Mouse (Mus musculus) cortical plate, adult 2 months (tissue): ENCODE data around the gene Msl1. TPM values are rescaled to one million over a fixed set of nuclear protein-coding genes. Genes with fewer than 3 reads are reported as not detected.

Experiments
- H3K27ac ChIP-seq: fragments of 200-500 bp; 2 replicates; pipeline ENCODE4 v1.5.1; 2012; ENCODE audit warnings: low read length, control low read depth, inconsistent platforms; ENCODE audit not compliant: insufficient read depth
- H3K4me1 ChIP-seq: fragments of 200-500 bp; 2 replicates; pipeline ENCODE4 v1.6.1; 2011; ENCODE audit warnings: low read length; ENCODE audit not compliant: control insufficient read depth, insufficient read depth
- H3K4me3 ChIP-seq: fragments of 200-500 bp; 2 replicates; pipeline ENCODE4 v1.5.1; 2011; ENCODE audit warnings: mild to moderate bottlenecking, low read length, control low read depth; ENCODE audit not compliant: insufficient read depth
- CTCF ChIP-seq: fragments of 200-500 bp; IDR thresholded peaks from 2 replicates; pipeline ENCODE4 v1.5.1; 2011; ENCODE audit warnings: mild to moderate bottlenecking, control low read depth, low read length; ENCODE audit not compliant: insufficient read depth; ENCODE audit errors: extremely low read depth
- POLR2A ChIP-seq: fragments of 200-500 bp; IDR thresholded peaks from 2 replicates; pipeline ENCODE4 v1.6.1; 2011; ENCODE audit warnings: mild to moderate bottlenecking, low read length, control low read depth; ENCODE audit not compliant: insufficient read depth; ENCODE audit errors: extremely low read depth
- polyA plus RNA-seq: library from polyadenylated mRNA; depleted of rRNA; stranded (reverse); fragments of >200 nt; gene quantifications from 2 replicates; pipeline ENCODE4 v1.2.3, GENCODE M21; 2012; rRNA removed

Msl1 gene
- polyA plus RNA-seq, 1 experiment: 119 TPM

DNA sequence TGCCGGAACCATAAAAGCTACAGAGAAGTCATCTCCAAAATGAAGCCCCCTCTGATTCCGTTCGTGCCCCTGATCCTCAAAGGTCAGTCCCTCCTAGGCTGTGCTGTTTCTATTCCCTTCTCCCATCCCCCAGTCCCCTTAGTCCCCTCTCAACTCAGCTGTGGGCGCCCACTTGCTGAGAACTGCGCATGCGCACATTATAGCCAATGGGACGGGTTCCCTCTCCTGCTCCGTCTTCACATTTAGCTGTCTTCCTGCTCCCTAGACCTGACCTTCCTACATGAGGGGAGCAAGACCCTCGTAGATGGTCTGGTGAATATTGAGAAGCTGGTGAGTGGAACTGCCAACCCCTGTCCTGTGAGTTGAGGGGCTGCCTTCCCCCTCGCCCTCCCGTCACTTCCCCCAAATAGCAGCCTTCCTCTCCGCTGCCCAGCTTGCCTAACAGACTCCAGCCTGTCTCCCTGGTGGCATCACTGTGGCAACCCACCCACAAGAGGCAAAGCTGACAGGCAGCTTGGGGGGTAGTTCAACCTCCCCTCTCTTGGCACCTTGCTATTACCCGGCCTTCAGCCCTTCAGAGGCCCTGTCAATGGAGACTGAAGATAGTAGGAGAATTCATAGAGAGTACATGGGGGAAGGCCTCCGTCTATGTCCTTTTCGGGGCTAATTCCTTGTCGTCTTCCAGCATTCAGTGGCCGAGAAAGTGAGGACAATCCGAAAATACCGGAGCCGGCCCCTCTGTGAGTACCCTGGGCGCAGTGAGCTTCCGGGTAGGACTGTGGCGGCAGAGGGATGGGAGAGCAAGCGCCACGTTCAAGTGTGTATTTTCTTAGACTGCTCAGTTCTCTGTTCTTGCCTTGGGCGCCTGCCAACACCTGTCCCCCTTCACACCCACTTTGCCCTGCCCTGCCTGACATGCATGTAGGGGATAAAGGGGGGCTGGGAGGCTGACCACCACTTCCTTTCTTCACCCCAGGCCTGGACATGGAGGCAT lies 55.1 kb downstream of the Msl1 start:
- Histone ChIP-seq H3K4me1 (0 out of 2 replicates have a peak, but pooled peaks cover 2% of the 10 kb centered on the region), H3K27ac (peak overlapping the region; percentile 53; the same call in 1 of the 2 replicates), H3K4me3 (no peak overlapping the region; the same call in 1 of the 2 replicates)
- TF ChIP-seq CTCF (no peak), POLR2A (no peak)

DNA sequence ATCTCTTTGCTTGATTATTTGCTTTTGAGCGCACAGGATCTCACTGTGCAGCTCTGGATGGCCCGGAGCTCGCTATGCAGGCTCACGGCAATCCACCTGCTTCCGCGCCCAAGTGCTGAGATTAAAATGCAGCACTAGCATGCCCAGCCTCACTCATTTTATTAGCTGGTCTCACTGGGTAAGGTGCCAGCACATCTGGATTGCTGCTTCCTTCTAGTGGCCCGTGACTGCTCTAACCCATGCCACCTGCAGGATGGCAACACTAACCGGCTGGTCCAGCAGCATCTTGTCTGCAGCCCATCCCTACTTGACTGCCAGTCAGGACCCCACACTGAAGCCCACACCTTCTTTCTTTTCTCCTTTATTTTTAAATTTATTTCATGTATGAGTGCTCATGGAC lies 58.8 kb downstream of the Msl1 start:
- H3K4me3 ChIP-seq: no peak overlapping the region
- 0 out of 2 replicates have a peak, but pooled peaks cover 2% of the 10 kb centered on the region for H3K4me1 ChIP-seq
- no peak overlapping the region for H3K27ac ChIP-seq
- TF ChIP-seq CTCF (no peak), POLR2A (no peak)

DNA sequence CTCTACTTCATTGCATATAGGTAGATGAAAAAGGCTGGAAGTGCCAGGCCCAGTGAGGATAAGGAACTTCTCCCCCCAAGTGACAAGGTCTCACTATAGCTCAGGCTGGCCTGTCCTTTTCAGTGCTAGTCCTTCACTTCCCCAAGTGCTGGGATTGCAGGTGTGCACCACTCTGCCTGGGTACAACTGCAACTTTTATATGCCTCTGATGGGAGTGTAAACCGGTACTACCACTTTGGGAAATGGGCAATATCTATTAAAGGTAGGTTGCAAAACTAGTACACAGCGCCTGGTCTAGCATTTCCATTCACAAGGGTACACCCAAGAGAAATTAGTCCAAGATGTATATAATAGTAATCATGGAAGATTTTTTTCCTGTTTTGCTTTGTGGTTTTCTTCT lies 59.3 kb downstream of the Msl1 start:
- Histone ChIP-seq H3K27ac (no peak overlapping the region), H3K4me1 (0 out of 2 replicates have a peak, but pooled peaks cover 2% of the 10 kb centered on the region), H3K4me3 (no peak overlapping the region)
- TF ChIP-seq POLR2A (no peak), CTCF (no peak)

Other genes starting within 250 kb of the Msl1 start
- 0.17 and 0.44 TPM in 2 replicates for gene Ikzf3, start 249.5 kb upstream of the Msl1 start, polyA plus RNA-seq
- gene Zpbp2, start 244.4 kb upstream of the Msl1 start, polyA plus RNA-seq: 0.23 TPM in 1 of 2 replicates, not detected in the other
- 55.0 and 56.1 TPM in 2 replicates for gene Ormdl3, start 208.1 kb upstream of the Msl1 start, polyA plus RNA-seq
- gene Lrrc3c, start 197.2 kb upstream of the Msl1 start, polyA plus RNA-seq: not detected in 2 replicates
- gene Gm12355, start 169.9 kb upstream of the Msl1 start, polyA plus RNA-seq: 0.11 and 0.21 TPM in 2 replicates
- gene Gsdma3, start 169.2 kb upstream of the Msl1 start, polyA plus RNA-seq: not detected in 2 replicates
- not detected in 2 replicates for gene Gsdma2, start 148.8 kb upstream of the Msl1 start, polyA plus RNA-seq
- 0.04 and 0.06 TPM in 2 replicates for gene Gsdma, start 131.2 kb upstream of the Msl1 start, polyA plus RNA-seq
- gene Psmd3, start 113.0 kb upstream of the Msl1 start, polyA plus RNA-seq: 188 and 190 TPM in 2 replicates
- gene Csf3, start 94.3 kb upstream of the Msl1 start, polyA plus RNA-seq: 0.08 TPM in 1 of 2 replicates, not detected in the other
- 127 and 144 TPM in 2 replicates for gene Med24, start 66.1 kb upstream of the Msl1 start, polyA plus RNA-seq
- 721 and 771 TPM in 2 replicates for gene Thra, start 54.9 kb upstream of the Msl1 start, polyA plus RNA-seq
- gene Nr1d1, start 20.2 kb upstream of the Msl1 start, polyA plus RNA-seq: 153 and 156 TPM in 2 replicates
- gene Casc3, start 9.4 kb downstream of the Msl1 start, polyA plus RNA-seq: 44.9 and 47.4 TPM in 2 replicates
- 153 and 181 TPM in 2 replicates for gene Rapgefl1, start 41.3 kb downstream of the Msl1 start, polyA plus RNA-seq
- 35.2 and 36.5 TPM in 2 replicates for gene Wipf2, start 68.1 kb downstream of the Msl1 start, polyA plus RNA-seq
- gene Cdc6, start 112.3 kb downstream of the Msl1 start, polyA plus RNA-seq: 0.40 and 0.56 TPM in 2 replicates
- gene Rara, start 132.3 kb downstream of the Msl1 start, polyA plus RNA-seq: 6.3 and 6.8 TPM in 2 replicates
- 3.4 and 3.5 TPM in 2 replicates for gene Gjd3, start 187.5 kb downstream of the Msl1 start, polyA plus RNA-seq
- gene Top2a, start 228.7 kb downstream of the Msl1 start, polyA plus RNA-seq: 0.93 and 1.8 TPM in 2 replicates
- gene Igfbp4, start 245.7 kb downstream of the Msl1 start, polyA plus RNA-seq: 106 and 120 TPM in 2 replicates